Mouse (Mus musculus) heart, postnatal 0 days (tissue): Measurements from ENCODE around the gene Sult2a7. TPM values are rescaled to one million over a fixed set of nuclear protein-coding genes. Genes with fewer than 3 reads are reported as not detected.

Source experiments
- ATAC-seq: fragments of 200-750 bp; cut with Nextera tagmentation; 2 replicates; pipeline ENCODE4 v1.8.0; 2017; ENCODE audit warnings: low read depth, moderate number of reproducible peaks, moderate library complexity; ENCODE audit not compliant: insufficient read depth
- DNase-seq: peaks from one replicate; pipeline ENCODE4 v3.0.0-alpha.2; 2016; ENCODE audit warnings: low spot score
- H3K27ac ChIP-seq: fragments of 300-500 bp; sonication (generic); 2 replicates; pipeline ENCODE4 v1.5.1; 2014; ENCODE audit warnings: low read depth, mild to moderate bottlenecking
- H3K27me3 ChIP-seq: fragments of 300-500 bp; sonication (generic); 2 replicates; pipeline ENCODE4 v1.6.1; 2014; ENCODE audit warnings: low read length, mixed read lengths; ENCODE audit not compliant: control insufficient read depth, insufficient read depth
- H3K36me3 ChIP-seq: fragments of 300-500 bp; sonication (generic); replicated peaks from 2 replicates; pipeline ENCODE4 v1.6.1; 2014; ENCODE audit warnings: low read length, mixed read lengths; ENCODE audit not compliant: control insufficient read depth, insufficient read depth
- H3K4me1 ChIP-seq: fragments of 300-500 bp; sonication (generic); 2 replicates; pipeline ENCODE4 v1.6.1; 2014; ENCODE audit warnings: antibody characterized with exemption; ENCODE audit not compliant: control insufficient read depth, insufficient read depth
- H3K4me2 ChIP-seq: fragments of 300-500 bp; sonication (generic); 2 replicates; pipeline ENCODE4 v1.6.1; 2014; ENCODE audit warnings: low read depth, mild to moderate bottlenecking, low read length, moderate library complexity
- H3K4me3 ChIP-seq: fragments of 300-500 bp; sonication (generic); 2 replicates; pipeline ENCODE4 v1.5.1; 2014; ENCODE audit warnings: low read depth, low read length
- H3K9ac ChIP-seq: fragments of 300-500 bp; sonication (generic); replicated peaks from 2 replicates; pipeline ENCODE4 v1.6.1; 2014; ENCODE audit warnings: low read depth, low read length, mixed read lengths
- H3K9me3 ChIP-seq: fragments of 300-500 bp; sonication (generic); replicated peaks from 2 replicates; pipeline ENCODE4 v1.6.1; 2016; ENCODE audit warnings: low read length; ENCODE audit not compliant: control insufficient read depth
- CTCF ChIP-seq: IDR thresholded peaks from 2 replicates; pipeline ENCODE4 v1.5.1; 2016; ENCODE audit warnings: antibody characterized with exemption, control low read depth, low read depth
- EP300 ChIP-seq: IDR thresholded peaks from 2 replicates; pipeline ENCODE4 v1.6.1; 2016; ENCODE audit warnings: antibody characterized with exemption, low read depth
- WGBS: fragments of 180-500 bp; shearing (Covaris S2); extraction: QIAGEN DNeasy Blood & Tissue Kit; methylation state at CpG from one replicate; pipeline ENCODE4 v1.1.7; 2014; 5-methylcytosine and 5-hydroxymethylcytosine counted together
- polyA plus RNA-seq: library from polyadenylated mRNA; unstranded; fragments of >200 nt; fragmentation: Nextera tagmentation; extraction: Ambion mirVana; gene quantifications from 2 replicates; pipeline ENCODE4 v1.2.1, GENCODE M21; 2015
- total RNA-seq: library from RNA; depleted of rRNA; stranded (reverse); fragments of >200 nt; gene quantifications from 2 replicates; pipeline ENCODE4 v1.2.3, GENCODE M21; 2014; ENCODE audit warnings: low replicate concordance; rRNA removed

The Sult2a7 gene
- total and polyA plus RNA-seq, 2 experiments from 2014 or later: not detected

GRCm38 (mm10) chr7:14439581-14439980 lies 54.4 kb downstream of the Sult2a7 start:
- ATAC-seq (no peak), DNase-seq (no peak)
- Histone ChIP-seq H3K9me3 (peaks cover 11% of the 10 kb centered on the region; the same call in 1 of the 2 replicates), H3K4me2 (no peak overlapping the region), H3K4me3 (no peak overlapping the region), H3K9ac (no peak overlapping the region), H3K4me1 (no peaks in the 10 kb centered on the region), H3K27me3 (no peaks in the 10 kb centered on the region), H3K36me3 (no peaks in the 10 kb centered on the region), H3K27ac (no peak overlapping the region)
- TF ChIP-seq EP300 (no peak), CTCF (no peak)

GRCm38 (mm10) chr7:14438484-14438883 lies 55.5 kb downstream of the Sult2a7 start:
- Histone ChIP-seq H3K4me2 (no peak overlapping the region), H3K9ac (no peak overlapping the region), H3K27ac (no peak overlapping the region), H3K27me3 (no peaks in the 10 kb centered on the region), H3K36me3 (no peaks in the 10 kb centered on the region), H3K4me1 (no peaks in the 10 kb centered on the region), H3K9me3 (peaks cover 11% of the 10 kb centered on the region; the same call in 1 of the 2 replicates), H3K4me3 (no peak overlapping the region)
- TF ChIP-seq CTCF: no peak
- no peak for TF ChIP-seq EP300
- DNase-seq (no peak), ATAC-seq (no peak)
- 47% methylated on average over 1 of the region's 1 CpGs for WGBS

- H3K4me2 ChIP-seq: no peak overlapping the region
- no peak for ATAC-seq
- H3K27ac ChIP-seq: no peak overlapping the region
- no peaks in the 10 kb centered on the region for H3K36me3 ChIP-seq
- no peak overlapping the region for H3K9ac ChIP-seq
- no peak overlapping the region for H3K4me3 ChIP-seq
- H3K9me3 ChIP-seq: peaks cover 11% of the 10 kb centered on the region; the same call in 1 of the 2 replicates
- DNase-seq: no peak
- no peaks in the 10 kb centered on the region for H3K27me3 ChIP-seq
- WGBS: 57% methylated on average over 2 of the region's 2 CpGs
- no peak for TF ChIP-seq CTCF
- no peaks in the 10 kb centered on the region for H3K4me1 ChIP-seq
Observed at GRCm38 (mm10) chr7:14438029-14438428, 56.0 kb downstream of the Sult2a7 start.

Other genes starting within 250 kb of the Sult2a7 start
- gene Sult2a6, start 239.4 kb downstream of the Sult2a7 start, total RNA-seq: not detected in 2 replicates
- not detected in 2 replicates for gene Sult2a6, start 239.4 kb downstream of the Sult2a7 start, polyA plus RNA-seq
- gene Obox8, start 160.7 kb downstream of the Sult2a7 start, total RNA-seq: not detected in 2 replicates
- not detected in 2 replicates for gene Obox8, start 160.7 kb downstream of the Sult2a7 start, polyA plus RNA-seq
- not detected in 2 replicates for gene Sult2a8, start 47.5 kb downstream of the Sult2a7 start, total RNA-seq
- gene Sult2a8, start 47.5 kb downstream of the Sult2a7 start, polyA plus RNA-seq: not detected in 2 replicates
- gene Vmn1r90, start 69.3 kb upstream of the Sult2a7 start, total RNA-seq: 0.12 TPM in 1 of 2 replicates, not detected in the other
- 0.05 TPM in 1 of 2 replicates, not detected in the other for gene Vmn1r90, start 69.3 kb upstream of the Sult2a7 start, polyA plus RNA-seq
- not detected in 2 replicates for gene Obox7, start 165.3 kb upstream of the Sult2a7 start, total RNA-seq
- gene Obox7, start 165.3 kb upstream of the Sult2a7 start, polyA plus RNA-seq: not detected in 2 replicates